Mouse (Mus musculus) right cerebral cortex, postnatal 36 days (tissue): ENCODE measurements at regions not wholly inside any gene's neighbourhood (a gene's known extent, or its start where the extent isn't known, plus 50 kb on each side); places are given as distances from the start of the nearest gene placed in this dataset.

ENCODE experiments used
- DNase-seq, 2 experiments: peaks; one replicate each; pipeline ENCODE4 v3.0.0; 2022; ENCODE audit warnings: low spot score in 2 of 2, mixed read lengths in 1 of 2

GRCm38 (mm10) chr12:25265560-25266525 is 168.9 kb upstream of the Id2 start:
- no peak for DNase-seq

DNA sequence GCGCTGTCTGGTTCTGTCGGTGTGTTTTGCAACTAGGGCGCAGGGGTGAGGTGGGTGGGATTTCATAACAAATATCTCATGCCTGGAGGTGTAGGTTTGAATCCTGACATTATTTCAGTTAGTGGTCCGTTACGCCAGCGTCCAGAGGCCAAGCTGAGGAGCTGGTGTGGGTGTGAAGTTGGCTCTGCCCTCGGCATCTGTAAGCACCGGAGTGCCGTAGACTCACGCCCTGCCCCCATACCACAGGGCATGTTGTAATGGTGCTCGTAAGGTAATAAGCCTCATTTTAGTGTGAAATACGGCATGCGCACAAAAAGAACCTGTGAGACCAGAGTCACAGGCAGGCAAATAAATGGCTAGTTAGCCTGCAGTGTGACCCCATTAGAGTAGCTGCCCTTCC is 168.1 kb upstream of the Id2 start:
- no peak for DNase-seq

GRCm38 (mm10) chr12:25264408-25264807 is 167.5 kb upstream of the Id2 start:
- no peak for DNase-seq

GRCm38 (mm10) chr12:25262461-25262860 is 165.5 kb upstream of the Id2 start:
- no peak for DNase-seq

GRCm38 (mm10) chr12:25259123-25259522 is 162.2 kb upstream of the Id2 start:
- DNase-seq = no peak

- DNase-seq = no peak
These were observed 159.3 kb upstream of the Id2 start for GRCm38 (mm10) chr12:25256268-25256667.

DNA sequence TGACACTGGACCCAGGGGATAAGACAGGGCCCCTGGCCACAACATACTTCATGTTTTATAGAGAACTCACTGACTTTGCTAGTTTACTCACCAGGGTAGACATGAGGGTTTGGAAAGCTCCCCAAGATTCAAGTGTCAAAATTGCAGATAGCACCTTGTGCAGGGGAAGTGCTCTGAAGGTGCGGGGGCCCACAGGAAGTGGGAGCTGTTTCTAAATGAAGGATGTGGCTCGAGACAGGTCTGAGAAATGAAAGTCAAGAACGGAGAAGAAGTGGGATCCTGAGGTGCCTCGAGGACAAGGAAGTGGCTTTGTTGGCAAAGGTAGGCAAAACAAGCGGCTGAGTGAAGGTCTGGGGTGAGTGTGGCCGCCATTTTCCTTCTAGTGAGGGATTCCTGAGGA is 157.8 kb upstream of the Id2 start:
- DNase-seq = no peak

DNA sequence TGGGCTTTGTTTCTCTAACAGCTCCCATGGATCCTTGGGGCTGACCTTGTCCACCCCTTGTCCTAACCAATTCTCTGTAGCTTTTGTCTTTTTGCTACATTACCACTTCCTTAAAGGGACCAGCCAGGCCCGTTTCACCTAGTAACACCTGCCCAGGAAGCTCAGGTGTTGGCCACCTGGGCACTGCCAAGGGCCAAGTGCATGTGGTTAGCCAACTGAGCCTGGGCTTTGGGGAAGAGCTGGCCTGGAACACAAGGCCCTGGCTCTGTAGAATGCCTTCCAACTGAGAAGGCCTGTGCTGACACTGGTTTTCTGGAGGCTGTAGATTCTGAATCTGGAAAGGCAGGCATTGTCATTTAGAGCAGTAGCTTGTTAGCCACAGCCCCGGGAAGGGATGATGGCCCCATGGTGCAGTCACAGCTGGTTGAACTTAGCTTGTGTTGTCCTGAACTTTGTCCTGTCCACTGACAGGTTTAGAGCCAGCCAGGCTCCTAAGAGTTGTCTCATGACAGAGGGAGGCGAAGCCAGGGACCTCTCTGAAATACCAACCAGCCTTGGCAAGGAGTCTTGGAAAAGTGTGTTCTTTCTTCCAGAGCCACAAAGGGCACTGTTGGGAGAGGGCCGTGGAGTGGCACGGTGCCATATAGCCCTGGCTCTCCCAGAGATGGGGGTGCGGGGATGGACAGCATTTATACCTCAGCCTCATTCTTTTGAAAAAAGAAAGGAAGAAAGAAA is 156.0 kb upstream of the Id2 start:
- DNase-seq = no peak

- DNase-seq = no peak
These were observed 154.7 kb upstream of the Id2 start for GRCm38 (mm10) chr12:25251411-25252171.

DNA sequence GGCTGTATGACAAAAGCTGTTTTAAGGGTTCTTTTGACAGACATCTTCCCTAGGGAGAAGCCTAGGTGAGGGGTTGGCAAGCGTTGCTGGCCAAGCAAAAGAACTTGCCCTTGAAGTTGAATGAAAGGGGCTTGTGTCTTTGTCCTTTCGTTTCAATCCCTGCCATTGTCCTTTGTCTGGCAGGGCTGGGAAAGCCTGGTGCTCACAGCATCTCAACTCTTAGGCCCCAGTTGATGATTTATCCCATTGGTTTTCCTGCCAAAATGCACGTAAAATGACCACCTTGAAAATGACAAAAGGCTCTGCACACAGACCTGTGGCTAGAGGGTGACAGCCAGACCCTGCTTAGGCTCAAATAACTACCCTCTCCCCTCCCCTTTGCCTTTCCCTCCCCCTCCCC is 153.9 kb upstream of the Id2 start:
- no peak for DNase-seq

DNA sequence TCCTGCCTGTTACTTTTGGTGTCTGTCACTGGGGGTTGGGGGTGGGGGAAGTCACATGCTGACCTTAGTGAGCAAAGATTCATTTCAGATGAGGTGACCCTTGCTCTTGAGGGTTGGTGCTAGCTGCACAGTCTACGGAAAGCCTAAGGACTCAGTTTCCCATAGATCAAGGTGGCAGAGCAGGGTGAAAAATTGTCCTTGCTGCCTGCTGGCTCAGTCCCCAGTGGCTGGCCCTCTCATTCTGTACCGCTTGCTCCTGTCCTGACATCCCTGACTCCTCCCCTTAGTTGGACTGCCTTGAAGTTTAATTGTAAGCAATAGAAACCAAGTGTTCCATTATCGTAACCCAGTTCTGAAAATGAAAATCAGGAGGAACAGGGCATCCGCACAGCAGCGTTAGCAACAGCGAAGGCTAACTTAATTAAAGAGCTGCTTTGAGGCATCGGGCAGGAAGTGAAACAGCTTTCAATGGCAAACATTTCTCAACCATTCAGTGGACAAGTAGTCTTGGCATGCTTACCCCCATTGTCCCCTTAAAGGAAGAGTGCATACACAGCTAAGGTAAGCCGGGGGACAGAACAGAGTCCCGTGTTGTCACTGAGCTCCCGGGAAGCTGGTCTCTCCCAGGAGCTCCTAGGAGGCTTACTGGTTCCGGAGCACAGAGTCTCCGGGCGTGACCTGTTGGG is 151.9 kb upstream of the Id2 start:
- no peak for DNase-seq

DNA sequence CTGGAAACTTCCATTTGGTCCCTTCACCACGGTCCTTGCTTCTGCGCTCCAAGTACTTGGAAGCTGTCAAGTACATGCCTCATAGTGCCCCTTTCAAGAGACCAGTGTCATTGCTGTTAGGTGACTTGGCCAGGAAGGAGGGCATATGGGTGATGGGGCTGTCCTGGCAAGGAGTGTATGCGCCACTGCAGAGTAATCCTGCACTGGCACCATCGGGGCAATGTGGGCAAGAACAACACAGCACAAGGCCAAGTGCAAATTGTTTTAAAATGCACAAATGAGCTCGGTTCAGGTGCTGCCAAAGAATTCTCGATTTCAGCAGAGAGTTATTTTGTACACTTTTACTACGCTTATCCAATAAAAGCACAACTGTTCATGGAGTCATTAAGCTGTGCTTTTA is 149.6 kb upstream of the Id2 start:
- DNase-seq = no peak

DNA sequence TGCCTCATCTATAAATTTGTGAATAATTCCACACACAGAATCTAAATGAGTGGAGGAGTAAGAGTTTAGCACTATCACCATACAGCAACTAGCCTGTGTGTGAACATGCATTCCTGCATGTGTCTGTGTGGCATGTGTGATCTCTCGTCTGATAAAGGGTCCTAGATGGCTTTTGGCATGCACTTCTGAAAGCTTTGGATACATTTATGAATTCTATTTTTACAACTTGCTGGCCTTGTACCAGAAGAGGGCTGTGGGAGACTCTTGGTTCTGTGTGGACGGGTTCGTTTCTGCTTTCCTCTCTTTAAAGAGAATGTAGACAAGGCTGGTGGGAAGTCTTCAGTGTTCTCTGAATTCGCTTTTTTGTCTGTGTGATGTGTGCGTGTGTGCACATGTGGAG is 148.7 kb upstream of the Id2 start:
- no peak for DNase-seq

- DNase-seq = no peak
These were observed 148.3 kb upstream of the Id2 start for GRCm38 (mm10) chr12:25245251-25245650.

GRCm38 (mm10) chr12:25244666-25245065 is 147.7 kb upstream of the Id2 start:
- no peak for DNase-seq

DNA sequence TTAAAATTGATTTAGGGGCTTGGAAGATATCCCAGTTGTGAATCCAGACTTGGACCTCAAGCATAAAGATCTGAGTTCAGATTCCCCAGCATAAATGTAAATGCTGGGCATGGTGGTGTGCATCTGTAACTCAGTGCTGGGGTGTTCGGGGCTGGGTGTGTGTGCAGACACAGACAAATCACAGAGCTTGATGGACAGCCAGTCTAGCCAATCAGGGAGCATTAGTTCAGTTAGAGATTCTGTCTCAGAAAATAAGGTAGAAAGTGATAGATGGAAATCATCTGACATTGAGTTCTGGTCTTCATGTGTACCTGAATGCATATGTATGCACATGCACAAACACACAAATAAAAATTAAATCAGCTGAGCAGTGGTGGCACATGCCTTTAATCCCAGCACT is 147.0 kb upstream of the Id2 start:
- DNase-seq = no peak

- DNase-seq = no peak
These were observed 145.4 kb upstream of the Id2 start for GRCm38 (mm10) chr12:25242369-25242768.

DNA sequence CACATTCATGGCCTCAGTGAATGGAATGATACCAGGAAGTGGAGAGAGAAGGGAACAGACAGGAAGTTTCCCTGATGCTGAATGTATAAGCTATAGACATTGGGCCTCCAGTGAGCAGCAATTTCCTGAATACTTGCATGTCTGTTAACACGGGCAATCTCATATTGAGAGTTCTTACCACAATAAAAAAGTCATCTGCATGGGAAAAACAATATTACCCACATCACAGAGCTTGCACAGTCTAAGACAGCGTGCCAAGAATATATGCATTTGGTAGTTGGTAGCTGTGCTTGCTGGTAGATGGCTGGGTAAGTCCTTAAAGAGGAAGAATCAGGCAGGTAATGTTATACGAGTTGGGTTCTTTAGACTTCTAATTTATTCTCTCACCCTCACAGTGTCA is 144.7 kb upstream of the Id2 start:
- no peak for DNase-seq

GRCm38 (mm10) chr12:25240796-25241195 is 143.9 kb upstream of the Id2 start:
- DNase-seq = peak in 1 of 2 experiments; percentile 13

DNA sequence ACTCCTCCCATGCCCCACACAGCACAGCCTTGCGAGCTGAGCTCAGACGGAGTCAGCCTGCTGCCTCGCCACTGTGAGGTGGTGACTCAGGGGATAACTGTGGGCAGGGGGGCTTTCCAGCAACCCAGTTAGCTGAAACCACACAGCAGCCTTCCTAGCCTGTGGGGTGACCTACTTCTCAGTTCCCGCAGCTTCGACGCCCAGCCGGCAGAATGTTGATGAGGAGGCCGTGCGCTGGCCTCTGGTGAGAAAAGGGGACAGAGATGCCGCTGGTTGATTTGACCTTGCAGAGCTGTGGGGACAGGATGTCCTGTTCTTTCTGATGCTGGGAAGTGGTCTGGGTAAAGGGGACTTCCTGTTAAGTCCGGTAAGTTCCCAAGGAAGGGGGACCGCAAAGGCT is 143.2 kb upstream of the Id2 start:
- peak; percentile 22 to 45 for DNase-seq

GRCm38 (mm10) chr12:25235071-25235470 is 138.1 kb upstream of the Id2 start:
- no peak for DNase-seq

GRCm38 (mm10) chr12:25234636-25235035 is 137.7 kb upstream of the Id2 start:
- DNase-seq = no peak
